19 mouse cellular contexts compared by ENCODE assay signal in the genomic region with DNA sequence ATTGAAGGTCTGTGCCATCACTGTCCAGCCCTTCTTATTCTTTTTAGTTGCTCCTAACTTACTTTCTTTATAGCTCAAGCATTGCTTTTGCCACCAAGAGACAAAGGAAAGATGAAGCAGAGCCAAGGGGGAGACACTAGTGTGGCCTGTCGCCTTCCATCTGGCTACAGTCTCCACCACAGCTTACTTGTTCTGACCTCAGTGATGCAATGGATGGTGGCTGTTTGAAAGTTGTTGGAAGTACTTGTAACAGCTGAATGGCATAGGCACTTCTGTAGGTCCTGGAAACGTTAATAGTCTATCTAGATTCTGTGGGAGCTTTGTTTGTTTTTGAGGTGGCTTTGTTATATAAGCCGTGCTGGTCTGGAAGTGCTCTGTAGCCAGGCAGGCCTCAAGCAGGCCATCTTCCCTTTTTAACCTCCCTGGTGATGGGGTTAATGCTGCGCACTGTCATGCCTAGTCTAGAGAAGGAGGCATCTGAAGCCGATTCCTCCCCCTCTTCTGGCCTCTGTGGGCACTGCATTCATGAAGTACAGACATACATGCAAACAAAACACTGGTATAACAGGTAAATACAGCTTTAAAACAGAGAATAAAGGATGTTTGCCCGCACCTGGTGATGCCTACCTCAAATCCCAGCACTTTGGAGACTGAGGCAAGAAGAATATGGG. TPM values are rescaled to one million over a fixed set of nuclear protein-coding genes. Genes with fewer than 3 reads are reported as not detected.
"Had no signal": no experiment of that assay in that cellular context is flagged by ENCODE, and none has a peak within 500 bp of the region (broad histone marks: within the 10 kb centered on the region; RNA-seq: fewer than 3 reads in every experiment).

No protein-coding gene starts in this region.

- H3K4me2 ChIP-seq: limb, embryonic 13.5 days; neural tube, embryonic 13.5 days had no signal

- H3K9ac ChIP-seq: limb, embryonic 13.5 days; liver, embryonic 14.5 days; neural tube, embryonic 13.5 days had no signal

- H3K27ac ChIP-seq: limb, embryonic 13.5 days; liver, embryonic 14.5 days; midbrain, embryonic 10.5 days; neural tube, embryonic 13.5 days had no signal

- H3K4me1 ChIP-seq: limb, embryonic 13.5 days; midbrain, embryonic 10.5 days; neural tube, embryonic 13.5 days had no signal

- H3K27me3 ChIP-seq: limb, embryonic 13.5 days; neural tube, embryonic 13.5 days had no signal

- H3K9me3 ChIP-seq: limb, embryonic 13.5 days; midbrain, embryonic 10.5 days; neural tube, embryonic 13.5 days had no signal

- H3K4me3 ChIP-seq: limb, embryonic 13.5 days; midbrain, embryonic 10.5 days; neural tube, embryonic 13.5 days had no signal

- ATAC-seq: hindbrain, embryonic 16.5 days; inflammation-experienced regulatory T-cells, adult 6 months; intestine, postnatal 0 days; midbrain, embryonic 16.5 days had no signal

- DNase-seq: kidney, adult 8-10 months; kidney, postnatal 25 days; layer of hippocampus, postnatal 36 days; left cerebral cortex, postnatal 4 days; lung, adult 18-20 months; lung, postnatal 36 days; right cerebral cortex, postnatal 14 days had no signal

RNA-seq across cellular contexts. Expression of a gene that starts 34.9 kb away (rescaled TPM):
- polyA plus RNA-seq: hindbrain, embryonic 16.5 days; inflammation-experienced regulatory T-cells, adult 6 months; intestine, postnatal 0 days; kidney, embryonic 16.5 days; liver, adult 2 months; liver, embryonic 14.5 days; midbrain, embryonic 10.5 days; midbrain, embryonic 16.5 days; neural tube, embryonic 13.5 days; spleen, adult 2 months; stomach, embryonic 16.5 days had no signal

RNA-seq across cellular contexts. Expression of a gene that starts 43.8 kb away (rescaled TPM):
- polyA plus RNA-seq: hindbrain, embryonic 16.5 days; inflammation-experienced regulatory T-cells, adult 6 months; intestine, postnatal 0 days; kidney, embryonic 16.5 days; limb, embryonic 13.5 days; liver, adult 2 months; liver, embryonic 14.5 days; midbrain, embryonic 10.5 days; midbrain, embryonic 16.5 days; neural tube, embryonic 13.5 days; spleen, adult 2 months; stomach, embryonic 16.5 days had no signal
